Mouse (Mus musculus) spleen, postnatal 10 days (tissue): ENCODE results near the gene Cmss1.

Source experiments
- DNase-seq, 2 experiments: peaks; one replicate each; pipeline ENCODE4 v3.0.0; 2021 to 2022; ENCODE audit warnings: low spot score in 2 of 2

The Cmss1 gene

GRCm38 (mm10) chr16:57389566-57390251 is 217.0 kb downstream of the Cmss1 start:
- no peak for DNase-seq

GRCm38 (mm10) chr16:57384274-57384673 is 222.4 kb downstream of the Cmss1 start:
- no peak for DNase-seq

GRCm38 (mm10) chr16:57383266-57383971 is 223.2 kb downstream of the Cmss1 start:
- no peak for DNase-seq

GRCm38 (mm10) chr16:57378631-57379330 is 227.9 kb downstream of the Cmss1 start:
- no peak for DNase-seq

- no peak for DNase-seq
Measured at GRCm38 (mm10) chr16:57375248-57375837, 231.3 kb downstream of the Cmss1 start.

GRCm38 (mm10) chr16:57372156-57372555 is 234.5 kb downstream of the Cmss1 start:
- no peak for DNase-seq

GRCm38 (mm10) chr16:57369846-57370496 is 236.7 kb downstream of the Cmss1 start:
- DNase-seq, result no peak

GRCm38 (mm10) chr16:57366941-57367694 is 239.5 kb downstream of the Cmss1 start:
- DNase-seq, result no peak

- DNase-seq, result no peak
Measured at GRCm38 (mm10) chr16:57366141-57366540, 240.5 kb downstream of the Cmss1 start.

- DNase-seq, result no peak
Measured at GRCm38 (mm10) chr16:57364498-57364897, 242.2 kb downstream of the Cmss1 start.

- DNase-seq, result peak in 1 of 2 experiments; percentile 30
Measured at GRCm38 (mm10) chr16:57362679-57363401, 243.8 kb downstream of the Cmss1 start.

- no peak for DNase-seq
Measured at GRCm38 (mm10) chr16:57360785-57361184, 245.9 kb downstream of the Cmss1 start.

- no peak for DNase-seq
Measured at GRCm38 (mm10) chr16:57359251-57359650, 247.4 kb downstream of the Cmss1 start.

GRCm38 (mm10) chr16:57357011-57357410 is 249.7 kb downstream of the Cmss1 start:
- DNase-seq, result no peak

- DNase-seq, result no peak
Measured at GRCm38 (mm10) chr16:57356454-57356853, 250.2 kb downstream of the Cmss1 start.

- no peak for DNase-seq
Measured at GRCm38 (mm10) chr16:57353932-57354331, 252.7 kb downstream of the Cmss1 start.

- DNase-seq, result no peak
Measured at GRCm38 (mm10) chr16:57353166-57353721, 253.4 kb downstream of the Cmss1 start.

- no peak for DNase-seq
Measured at GRCm38 (mm10) chr16:57352751-57353150, 253.9 kb downstream of the Cmss1 start, which contains the start of gene Filip1l. TSS of gene Filip1l (plus strand) at chr16:57353093.

- DNase-seq, result no peak
Measured at GRCm38 (mm10) chr16:57349689-57350088, 257.0 kb downstream of the Cmss1 start.

GRCm38 (mm10) chr16:57349039-57349438 is 257.6 kb downstream of the Cmss1 start:
- no peak for DNase-seq
